ENCODE assay signal across 16 mouse cellular contexts in the genomic region with DNA sequence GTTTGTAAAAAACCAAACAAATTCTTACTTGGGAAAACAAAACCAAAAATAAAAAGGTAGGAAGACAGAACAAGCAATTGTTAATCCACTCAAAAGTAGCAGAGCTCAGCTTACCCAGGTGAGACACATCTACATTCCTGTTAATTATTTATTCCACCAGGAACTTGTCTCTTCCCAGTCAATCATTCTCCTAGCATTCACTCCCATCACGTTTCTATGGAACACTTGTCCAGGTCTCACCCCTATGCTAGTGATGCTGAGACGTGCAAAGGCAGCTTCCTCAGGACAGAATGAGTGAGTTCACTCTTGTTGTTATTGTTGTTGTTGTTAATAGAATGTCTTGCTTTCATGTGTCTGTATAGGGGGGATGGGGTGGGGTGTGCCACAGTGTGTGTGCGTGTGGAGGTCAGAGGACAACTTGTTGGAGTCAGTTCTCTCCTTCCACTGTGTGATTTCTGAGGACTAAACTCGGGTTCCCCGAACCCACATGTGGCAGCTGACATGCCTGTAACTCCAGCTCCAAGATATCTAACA. TPM values are rescaled to one million over a fixed set of nuclear protein-coding genes. Genes with fewer than 3 reads are reported as not detected.
DNase-seq lines count a peak whose midpoint lies in the region; ATAC-seq lines count a peak whose summit lies in the region.
"Had no signal": no experiment of that assay in that cellular context is flagged by ENCODE, and none has a peak within 500 bp of the region (broad histone marks: within the 10 kb centered on the region; RNA-seq: fewer than 3 reads in every experiment).

No protein-coding gene starts in this region.

- H3K36me3 ChIP-seq in forebrain, embryonic 15.5 days = no peaks in the 10 kb centered on the region
- no peaks in the 10 kb centered on the region for H3K36me3 ChIP-seq in forebrain, embryonic 14.5 days (ENCODE audit: control insufficient read depth, insufficient read depth, low read length)
- H3K36me3 ChIP-seq in kidney, embryonic 15.5 days = no peaks in the 10 kb centered on the region
- H3K36me3 ChIP-seq in neural tube, embryonic 14.5 days (ENCODE audit: control insufficient read depth, insufficient read depth, low read length) = no peaks in the 10 kb centered on the region
- no peaks in the 10 kb centered on the region for H3K36me3 ChIP-seq in neural tube, embryonic 15.5 days
- H3K36me3 ChIP-seq: hindbrain, embryonic 15.5 days; neural tube, embryonic 13.5 days had no signal

- H3K9ac ChIP-seq in forebrain, embryonic 15.5 days (replicated peaks) = no peak overlapping the region
- no peak overlapping the region for H3K9ac ChIP-seq in forebrain, embryonic 14.5 days (ENCODE audit: low read length)
- no peak overlapping the region for H3K9ac ChIP-seq in kidney, embryonic 15.5 days
- H3K9ac ChIP-seq in neural tube, embryonic 14.5 days (replicated peaks; ENCODE audit: low read depth, low read length) = no peak overlapping the region
- no peak overlapping the region for H3K9ac ChIP-seq in neural tube, embryonic 15.5 days (replicated peaks)
- H3K9ac ChIP-seq: hindbrain, embryonic 15.5 days; liver, postnatal 0 days; neural tube, embryonic 13.5 days had no signal

- ATAC-seq in forebrain, embryonic 15.5 days (replicated peaks) = 0 out of 2 replicates have a peak, but pooled peaks have one; percentile 27
- no peak for ATAC-seq in forebrain, embryonic 14.5 days
- peak; percentile 60 for ATAC-seq in kidney, embryonic 15.5 days (replicated peaks; ENCODE audit: low FRiP score)
- 0 out of 2 replicates have a peak, but pooled peaks have one; percentile 10 for ATAC-seq in neural tube, embryonic 14.5 days (ENCODE audit: low read depth)
- no peak for ATAC-seq in neural tube, embryonic 15.5 days (ENCODE audit: low FRiP score)

- H3K4me1 ChIP-seq in forebrain, embryonic 15.5 days = no peaks in the 10 kb centered on the region
- H3K4me1 ChIP-seq in forebrain, embryonic 14.5 days (ENCODE audit: control insufficient read depth, insufficient read depth, low read length) = no peaks in the 10 kb centered on the region
- 0 out of 2 replicates have a peak, but pooled peaks cover 6% of the 10 kb centered on the region for H3K4me1 ChIP-seq in kidney, embryonic 15.5 days
- H3K4me1 ChIP-seq in neural tube, embryonic 14.5 days (ENCODE audit: control insufficient read depth, insufficient read depth, low read length) = no peaks in the 10 kb centered on the region
- 0 out of 2 replicates have a peak, but pooled peaks cover 4% of the 10 kb centered on the region for H3K4me1 ChIP-seq in neural tube, embryonic 15.5 days
- H3K4me1 ChIP-seq: hindbrain, embryonic 15.5 days; neural tube, embryonic 13.5 days had no signal

- WGBS in forebrain, embryonic 15.5 days = 75% methylated on average over 5 of the region's 5 CpGs
- WGBS in forebrain, embryonic 14.5 days = 78% methylated on average over 5 of the region's 5 CpGs
- 61% methylated on average over 5 of the region's 5 CpGs for WGBS in kidney, embryonic 15.5 days
- 81% methylated on average over 5 of the region's 5 CpGs for WGBS in neural tube, embryonic 14.5 days
- 75% methylated on average over 5 of the region's 5 CpGs for WGBS in neural tube, embryonic 15.5 days

- H3K27me3 ChIP-seq in forebrain, embryonic 15.5 days = no peaks in the 10 kb centered on the region
- H3K27me3 ChIP-seq in forebrain, embryonic 14.5 days (replicated peaks; ENCODE audit: control insufficient read depth, insufficient read depth, low read length) = no peaks in the 10 kb centered on the region
- no peaks in the 10 kb centered on the region for H3K27me3 ChIP-seq in kidney, embryonic 15.5 days
- no peaks in the 10 kb centered on the region; the same call in 1 of the 2 replicates for H3K27me3 ChIP-seq in neural tube, embryonic 14.5 days (ENCODE audit: control insufficient read depth, insufficient read depth, low read length)
- H3K27me3 ChIP-seq in neural tube, embryonic 15.5 days (replicated peaks) = no peaks in the 10 kb centered on the region
- H3K27me3 ChIP-seq: CH12.LX; hindbrain, embryonic 15.5 days; neural tube, embryonic 13.5 days had no signal

- no peak overlapping the region for H3K27ac ChIP-seq in forebrain, embryonic 15.5 days (replicated peaks)
- H3K27ac ChIP-seq in forebrain, embryonic 14.5 days (ENCODE audit: low read depth, low read length) = no peak overlapping the region
- H3K27ac ChIP-seq in kidney, embryonic 15.5 days = no peak overlapping the region
- no peak overlapping the region for H3K27ac ChIP-seq in neural tube, embryonic 14.5 days (ENCODE audit: low read depth, low read length)
- H3K27ac ChIP-seq in neural tube, embryonic 15.5 days (replicated peaks) = no peak overlapping the region
- H3K27ac ChIP-seq: gastrocnemius, adult 2 months; hindbrain, embryonic 15.5 days; left cerebral cortex, adult 2 months; neural tube, embryonic 13.5 days had no signal

- DNase-seq in forebrain, embryonic 14.5 days (ENCODE audit: low spot score) = no peak
- no peak for DNase-seq in kidney, postnatal 25 days
- DNase-seq in yolk sac, embryonic 10.5 days (ENCODE audit: low spot score) = peak; percentile 34
- DNase-seq in adrenal gland, postnatal 10 days = no peak

- H3K4me3 ChIP-seq in forebrain, embryonic 15.5 days = no peak overlapping the region
- no peak overlapping the region for H3K4me3 ChIP-seq in forebrain, embryonic 14.5 days (ENCODE audit: low read depth, low read length)
- H3K4me3 ChIP-seq in kidney, embryonic 15.5 days (replicated peaks) = no peak overlapping the region
- no peak overlapping the region for H3K4me3 ChIP-seq in neural tube, embryonic 14.5 days (ENCODE audit: low read depth, low read length)
- H3K4me3 ChIP-seq in neural tube, embryonic 15.5 days (replicated peaks) = no peak overlapping the region
- H3K4me3 ChIP-seq: gastrocnemius, adult 2 months; hindbrain, embryonic 15.5 days; left cerebral cortex, adult 2 months; neural tube, embryonic 13.5 days had no signal

- H3K9me3 ChIP-seq in forebrain, embryonic 15.5 days = no peaks in the 10 kb centered on the region
- H3K9me3 ChIP-seq in forebrain, embryonic 14.5 days (replicated peaks; ENCODE audit: control insufficient read depth, low read length) = no peaks in the 10 kb centered on the region
- H3K9me3 ChIP-seq in kidney, embryonic 15.5 days (replicated peaks) = no peaks in the 10 kb centered on the region
- no peaks in the 10 kb centered on the region for H3K9me3 ChIP-seq in neural tube, embryonic 14.5 days (ENCODE audit: control insufficient read depth, low read length)
- no peaks in the 10 kb centered on the region for H3K9me3 ChIP-seq in neural tube, embryonic 15.5 days (replicated peaks)
- H3K9me3 ChIP-seq: hindbrain, embryonic 15.5 days; neural tube, embryonic 13.5 days had no signal

- H3K4me2 ChIP-seq in forebrain, embryonic 15.5 days (replicated peaks) = no peak overlapping the region
- no peak overlapping the region for H3K4me2 ChIP-seq in forebrain, embryonic 14.5 days (ENCODE audit: low read length)
- no peak overlapping the region for H3K4me2 ChIP-seq in kidney, embryonic 15.5 days
- no peak overlapping the region for H3K4me2 ChIP-seq in neural tube, embryonic 14.5 days (ENCODE audit: low read depth, low read length)
- no peak overlapping the region for H3K4me2 ChIP-seq in neural tube, embryonic 15.5 days
- H3K4me2 ChIP-seq: heart, embryonic 11.5 days; hindbrain, embryonic 15.5 days; neural tube, embryonic 13.5 days had no signal

RNA-seq across cellular contexts. Expression of a gene that starts 13.0 kb away (rescaled TPM):
- 14.1 and 14.4 TPM in 2 replicates for polyA plus RNA-seq in forebrain, embryonic 15.5 days (2015; fragmentation: Nextera tagmentation; extraction: Ambion mirVana)
- polyA plus RNA-seq in forebrain, embryonic 14.5 days (2014; fragmentation: Nextera tagmentation; extraction: Ambion mirVana) = 10.3 and 10.6 TPM in 2 replicates
- 1.4 and 1.5 TPM in 2 replicates for polyA plus RNA-seq in kidney, embryonic 15.5 days (2015; fragmentation: Nextera tagmentation; extraction: Ambion mirVana)
- 14.0 and 15.1 TPM in 2 replicates for polyA plus RNA-seq in neural tube, embryonic 14.5 days (2014; fragmentation: Nextera tagmentation; extraction: Ambion mirVana)
- 14.9 and 15.8 TPM in 2 replicates for polyA plus RNA-seq in neural tube, embryonic 15.5 days (2015; fragmentation: Nextera tagmentation; extraction: Ambion mirVana)
- total RNA-seq in adrenal gland, postnatal 10 days (2021) = 1 to 10 TPM; 2.5 to 2.7 TPM
- total RNA-seq: CH12.LX, MEL had no signal

Comparison
In these comparisons a context has a peak if more than half of its experiments do, and no peak if none do; other contexts are left out.
1. ATAC-seq: peak in forebrain, embryonic 15.5 days (single experiment), kidney, embryonic 15.5 days (single experiment) and neural tube, embryonic 14.5 days (single experiment); none in forebrain, embryonic 14.5 days (single experiment) and neural tube, embryonic 15.5 days (single experiment).